Mouse (Mus musculus) liver, embryonic 12.5 days (tissue): ENCODE data around the gene Sptlc2. TPM values are rescaled to one million over a fixed set of nuclear protein-coding genes. Genes with fewer than 3 reads are reported as not detected.
"Not testable (repeated sequence)": the region's sequence is repeated elsewhere in the genome, so short reads cannot be mapped to it uniquely, and the experiment has no call there.

Experiments used
- ATAC-seq: fragments of 200-750 bp; cut with Nextera tagmentation; 2 replicates; pipeline ENCODE4 v1.8.0; 2017; ENCODE audit warnings: moderate number of reproducible peaks, mild to moderate bottlenecking, moderate library complexity
- H3K27ac ChIP-seq: fragments of 300-500 bp; sonication (generic); 2 replicates; pipeline ENCODE4 v1.5.1; 2016; ENCODE audit warnings: mild to moderate bottlenecking
- H3K27me3 ChIP-seq: fragments of 300-500 bp; sonication (generic); replicated peaks from 2 replicates; pipeline ENCODE4 v1.6.1; 2016; ENCODE audit warnings: mild to moderate bottlenecking, moderate library complexity
- H3K36me3 ChIP-seq: fragments of 300-500 bp; sonication (generic); 2 replicates; pipeline ENCODE4 v1.6.1; 2016; ENCODE audit warnings: mild to moderate bottlenecking, moderate library complexity
- H3K4me1 ChIP-seq: fragments of 300-500 bp; sonication (generic); 2 replicates; pipeline ENCODE4 v1.6.1; 2016
- H3K4me2 ChIP-seq: fragments of 300-500 bp; sonication (generic); 2 replicates; pipeline ENCODE4 v1.6.1; 2016; ENCODE audit warnings: mild to moderate bottlenecking, moderate library complexity
- H3K4me3 ChIP-seq: fragments of 300-500 bp; sonication (generic); 2 replicates; pipeline ENCODE4 v1.5.1; 2016; ENCODE audit warnings: mild to moderate bottlenecking, moderate library complexity
- H3K9ac ChIP-seq: fragments of 300-500 bp; sonication (generic); 2 replicates; pipeline ENCODE4 v1.6.1; 2016; ENCODE audit warnings: mild to moderate bottlenecking, moderate library complexity
- H3K9me3 ChIP-seq: fragments of 300-500 bp; sonication (generic); replicated peaks from 2 replicates; pipeline ENCODE4 v1.6.1; 2016; ENCODE audit warnings: mild to moderate bottlenecking, moderate library complexity
- WGBS: fragments of 180-500 bp; shearing (Covaris S2); methylation state at CpG from one replicate; pipeline ENCODE4 v1.1.7; 2016; ENCODE audit not compliant: insufficient replicate concordance; 5-methylcytosine and 5-hydroxymethylcytosine counted together
- polyA plus RNA-seq: library from polyadenylated mRNA; unstranded; fragments of >200 nt; fragmentation: Nextera tagmentation; extraction: Ambion mirVana; gene quantifications from 2 replicates; pipeline ENCODE4 v1.2.1, GENCODE M21; 2016

Sptlc2 gene
- polyA plus RNA-seq, 1 experiment from 2014 or later, result 34.2 TPM

DNA sequence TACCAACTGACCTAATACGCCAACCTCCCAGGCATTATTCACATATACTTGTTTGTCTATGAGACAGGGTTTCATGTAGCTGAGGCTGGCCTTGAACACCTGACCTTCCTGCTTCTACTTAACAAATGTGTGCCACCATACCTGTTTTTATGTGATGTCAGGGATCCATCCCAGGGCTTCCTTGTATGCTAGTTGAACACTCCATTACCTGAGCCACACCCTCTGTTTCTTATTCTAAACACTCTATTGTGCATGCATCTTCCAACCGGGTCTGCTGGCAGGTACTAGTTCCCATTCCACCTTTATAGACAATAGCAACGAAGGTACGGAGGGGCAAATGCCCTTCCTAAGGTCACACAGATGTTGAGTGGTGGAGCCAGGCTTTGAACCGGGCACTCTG, 99.1 kb downstream of the Sptlc2 start:
- no peaks in the 10 kb centered on the region for H3K27me3 ChIP-seq
- no peak overlapping the region for H3K4me2 ChIP-seq
- no peak for ATAC-seq
- H3K36me3 ChIP-seq, result no peaks in the 10 kb centered on the region
- no peak overlapping the region for H3K27ac ChIP-seq
- no peak overlapping the region for H3K4me3 ChIP-seq
- WGBS, result 74% methylated on average over 5 of the region's 5 CpGs
- H3K9ac ChIP-seq, result no peak overlapping the region
- no peaks in the 10 kb centered on the region for H3K9me3 ChIP-seq
- no peaks in the 10 kb centered on the region for H3K4me1 ChIP-seq

DNA sequence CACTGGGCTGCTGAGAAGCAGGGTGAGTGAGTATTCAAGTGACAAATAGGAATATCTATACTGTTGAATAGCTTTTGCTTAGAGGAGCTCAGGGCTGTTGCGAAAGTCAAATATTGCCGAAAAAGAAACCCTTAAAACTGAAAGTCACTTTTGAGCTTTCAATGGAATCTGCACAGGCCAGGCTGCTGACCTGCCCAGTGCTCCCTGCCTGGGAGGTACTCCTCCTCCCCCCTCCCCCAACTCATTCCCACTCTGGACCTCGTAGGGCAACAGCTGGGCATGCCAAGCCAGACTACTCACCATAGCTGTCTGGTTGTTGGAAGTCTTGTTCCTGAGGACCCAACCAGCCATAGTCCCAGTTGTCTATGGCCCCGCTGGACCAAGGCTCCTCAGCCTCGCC, 103.4 kb downstream of the Sptlc2 start:
- 0 out of 2 replicates have a peak, but pooled peaks cover 10% of the 10 kb centered on the region for H3K4me1 ChIP-seq
- 64% methylated on average over 5 of the region's 5 CpGs for WGBS
- ATAC-seq, result no peak
- H3K36me3 ChIP-seq, result no peaks in the 10 kb centered on the region
- no peak overlapping the region for H3K4me2 ChIP-seq
- H3K27ac ChIP-seq, result no peak overlapping the region
- no peak overlapping the region for H3K4me3 ChIP-seq
- H3K9ac ChIP-seq, result no peak overlapping the region
- H3K9me3 ChIP-seq, result no peaks in the 10 kb centered on the region
- no peaks in the 10 kb centered on the region for H3K27me3 ChIP-seq

DNA sequence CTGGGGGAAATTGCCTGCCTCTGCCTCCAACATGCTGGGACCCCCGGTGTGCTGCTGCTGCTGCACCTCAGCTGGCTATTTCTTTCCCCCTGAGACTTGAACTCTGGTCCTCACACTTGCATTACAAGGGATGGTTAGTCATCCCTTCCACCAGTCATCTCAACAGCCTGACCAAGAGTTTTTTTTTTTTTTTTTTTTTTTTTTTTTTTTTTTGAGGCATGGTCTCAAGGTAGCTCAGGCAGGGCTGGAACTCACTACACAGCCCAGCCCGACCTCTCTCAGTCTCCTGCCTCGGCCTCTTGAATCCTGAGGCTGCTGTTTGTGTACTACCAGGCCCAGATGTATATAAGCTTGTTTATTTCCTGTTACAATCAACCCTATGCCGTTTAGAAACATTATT, 103.9 kb downstream of the Sptlc2 start:
- ATAC-seq, result no peak
- no peaks in the 10 kb centered on the region for H3K9me3 ChIP-seq
- H3K4me1 ChIP-seq, result 0 out of 2 replicates have a peak, but pooled peaks cover 12% of the 10 kb centered on the region
- H3K36me3 ChIP-seq, result no peaks in the 10 kb centered on the region
- no peak overlapping the region for H3K4me2 ChIP-seq
- WGBS, result 64% methylated on average over 4 of the region's 4 CpGs
- H3K4me3 ChIP-seq, result no peak overlapping the region
- no peaks in the 10 kb centered on the region for H3K27me3 ChIP-seq
- H3K9ac ChIP-seq, result no peak overlapping the region
- H3K27ac ChIP-seq, result no peak overlapping the region

GRCm38 (mm10) chr12:87283706-87284105, 104.4 kb downstream of the Sptlc2 start:
- Histone ChIP-seq H3K36me3 (no peaks in the 10 kb centered on the region), H3K4me1 (peaks cover 17% of the 10 kb centered on the region), H3K27me3 (no peaks in the 10 kb centered on the region), H3K4me2 (no peak overlapping the region), H3K27ac (no peak overlapping the region), H3K9ac (no peak overlapping the region), H3K9me3 (no peaks in the 10 kb centered on the region), H3K4me3 (no peak overlapping the region)
- no peak for ATAC-seq
- 63% methylated on average over 7 of the region's 7 CpGs for WGBS

- no peak overlapping the region for H3K9ac ChIP-seq
- no peak overlapping the region for H3K4me3 ChIP-seq
- peaks cover 25% of the 10 kb centered on the region for H3K4me1 ChIP-seq
- H3K27me3 ChIP-seq, result no peaks in the 10 kb centered on the region
- no peak for ATAC-seq
- H3K27ac ChIP-seq, result no peak overlapping the region
- no peaks in the 10 kb centered on the region for H3K36me3 ChIP-seq
- WGBS, result 73% methylated on average over 4 of the region's 4 CpGs
- no peak overlapping the region for H3K4me2 ChIP-seq
- no peaks in the 10 kb centered on the region for H3K9me3 ChIP-seq
Measured at GRCm38 (mm10) chr12:87282743-87283142, 105.4 kb downstream of the Sptlc2 start.

- no peaks in the 10 kb centered on the region for H3K27me3 ChIP-seq
- no peak overlapping the region for H3K4me3 ChIP-seq
- H3K9ac ChIP-seq, result no peak overlapping the region
- peaks cover 1% of the 10 kb centered on the region; the same call in 1 of the 2 replicates for H3K36me3 ChIP-seq
- peaks cover 31% of the 10 kb centered on the region for H3K4me1 ChIP-seq
- no peak overlapping the region for H3K27ac ChIP-seq
- no peak overlapping the region for H3K4me2 ChIP-seq
- WGBS, result 29% methylated on average over 1 of the region's 1 CpGs
- ATAC-seq, result no peak
- H3K9me3 ChIP-seq, result no peaks in the 10 kb centered on the region
Measured at GRCm38 (mm10) chr12:87281766-87282165, 106.4 kb downstream of the Sptlc2 start.

DNA sequence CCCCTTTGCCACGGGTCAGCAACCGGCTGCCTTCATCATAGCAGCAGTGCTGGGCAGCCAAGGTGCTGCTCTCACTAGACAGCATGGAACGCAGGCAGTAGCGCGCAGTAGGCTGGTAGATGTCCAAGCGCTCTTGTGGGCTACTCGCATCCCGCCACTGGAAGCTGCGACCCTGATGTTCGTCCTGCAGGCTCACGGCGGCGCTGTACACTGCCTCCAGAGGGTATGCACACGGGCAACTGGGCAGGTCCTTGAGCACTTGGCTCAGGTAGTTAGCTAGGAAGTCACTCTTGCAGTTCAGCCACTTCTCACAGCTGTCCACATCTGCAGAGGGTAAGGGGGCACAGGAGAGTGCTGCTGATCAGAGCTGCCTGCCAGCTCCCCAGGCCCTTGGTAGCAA, 108.3 kb downstream of the Sptlc2 start:
- Histone ChIP-seq H3K9ac (no peak overlapping the region), H3K4me2 (no peak overlapping the region), H3K4me1 (peaks cover 50% of the 10 kb centered on the region), H3K27me3 (no peaks in the 10 kb centered on the region), H3K9me3 (no peaks in the 10 kb centered on the region), H3K36me3 (peaks cover 20% of the 10 kb centered on the region), H3K27ac (no peak overlapping the region), H3K4me3 (no peak overlapping the region)
- no peak for ATAC-seq
- WGBS, result 59% methylated on average over 14 of the region's 14 CpGs

GRCm38 (mm10) chr12:87279350-87279749, 108.8 kb downstream of the Sptlc2 start:
- Histone ChIP-seq H3K36me3 (peaks cover 25% of the 10 kb centered on the region), H3K9me3 (no peaks in the 10 kb centered on the region), H3K4me3 (no peak overlapping the region), H3K4me1 (peaks cover 55% of the 10 kb centered on the region), H3K9ac (no peak overlapping the region), H3K27me3 (no peaks in the 10 kb centered on the region), H3K27ac (0 out of 2 replicates have a peak overlapping the region, but pooled peaks have one; percentile 38), H3K4me2 (no peak overlapping the region)
- WGBS, result 54% methylated on average over 3 of the region's 3 CpGs
- no peak for ATAC-seq

- Histone ChIP-seq H3K9ac (no peak overlapping the region), H3K4me3 (no peak overlapping the region), H3K27me3 (no peaks in the 10 kb centered on the region), H3K4me2 (peak overlapping the region; percentile 18; the same call in 1 of the 2 replicates), H3K9me3 (no peaks in the 10 kb centered on the region), H3K4me1 (peaks cover 58% of the 10 kb centered on the region), H3K27ac (peak overlapping the region; percentile 38; the same call in 1 of the 2 replicates), H3K36me3 (peaks cover 36% of the 10 kb centered on the region)
- whole genome bisulfite sequencing, result 9% methylated on average over 6 of the region's 6 CpGs
- no peak for ATAC-seq
Measured at GRCm38 (mm10) chr12:87278118-87278730, 109.9 kb downstream of the Sptlc2 start.

GRCm38 (mm10) chr12:87277251-87277650, 110.9 kb downstream of the Sptlc2 start:
- 67% methylated on average over 4 of the region's 4 CpGs for WGBS
- not testable (repeated sequence) for H3K27ac ChIP-seq, ATAC-seq

GRCm38 (mm10) chr12:87274853-87275831, 113.0 kb downstream of the Sptlc2 start:
- H3K4me3 ChIP-seq, result no peak overlapping the region
- H3K4me2 ChIP-seq, result peak overlapping the region; percentile 23
- ATAC-seq, result peak; percentile 90
- H3K27ac ChIP-seq, result peak overlapping the region; percentile 78
- no peaks in the 10 kb centered on the region for H3K9me3 ChIP-seq
- peaks cover 67% of the 10 kb centered on the region for H3K36me3 ChIP-seq
- peaks cover 52% of the 10 kb centered on the region for H3K4me1 ChIP-seq
- no peaks in the 10 kb centered on the region for H3K27me3 ChIP-seq
- H3K9ac ChIP-seq, result no peak overlapping the region
- WGBS, result 52% methylated on average over 9 of the region's 9 CpGs

More at GRCm38 (mm10) chr12:87277251-87277650, 110.9 kb downstream of the Sptlc2 start:
- not testable (repeated sequence) for H3K9ac ChIP-seq, H3K4me3 ChIP-seq, H3K9me3 ChIP-seq, H3K4me2 ChIP-seq, H3K27me3 ChIP-seq
- H3K4me1 ChIP-seq, result peaks cover 58% of the 10 kb centered on the region
- H3K36me3 ChIP-seq, result peaks cover 46% of the 10 kb centered on the region

DNA sequence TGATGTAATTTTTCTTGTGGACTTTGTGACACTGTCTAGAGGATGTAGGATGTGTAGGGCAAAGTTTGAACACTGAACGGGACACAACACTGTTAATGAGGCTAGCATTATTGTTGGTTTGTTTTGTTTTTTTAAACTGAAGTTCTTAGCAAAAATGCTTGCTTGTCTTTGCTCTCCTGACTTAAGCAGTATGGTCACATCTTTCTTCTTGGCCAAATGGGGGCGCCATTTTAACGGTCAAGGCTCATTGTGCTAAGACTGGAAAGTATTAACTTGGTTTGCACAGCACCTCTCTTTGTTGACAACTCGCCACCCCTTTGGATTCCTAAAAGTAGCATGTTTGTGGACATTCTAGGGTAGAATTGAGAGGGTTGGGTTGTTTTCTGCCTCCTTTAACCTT, 120.5 kb downstream of the Sptlc2 start:
- peak overlapping the region; percentile 88 for H3K4me3 ChIP-seq
- H3K36me3 ChIP-seq, result peaks cover 56% of the 10 kb centered on the region
- peak overlapping the region; percentile 79 for H3K4me2 ChIP-seq
- H3K9ac ChIP-seq, result peak overlapping the region; percentile 92
- H3K9me3 ChIP-seq, result no peaks in the 10 kb centered on the region
- no peak for ATAC-seq
- WGBS, result 18% methylated on average over 4 of the region's 4 CpGs
- no peaks in the 10 kb centered on the region for H3K27me3 ChIP-seq
- peaks cover 28% of the 10 kb centered on the region for H3K4me1 ChIP-seq
- peak overlapping the region; percentile 93 for H3K27ac ChIP-seq
